Mouse (Mus musculus) liver, adult 2 months (tissue): ENCODE data around the gene Spsb2.

ENCODE experiments used
- CTCF ChIP-seq: fragments of 200-500 bp; IDR thresholded peaks from 2 replicates; pipeline ENCODE4 v1.5.1; 2011; ENCODE audit warnings: low read depth, low read length, control low read depth
- POLR2A ChIP-seq: fragments of 200-500 bp; IDR thresholded peaks from 2 replicates; pipeline ENCODE4 v1.6.1; 2011; ENCODE audit warnings: low read length, control low read depth; ENCODE audit not compliant: insufficient read depth; ENCODE audit errors: extremely low read depth

GRCm38 (mm10) chr6:124782436-124782835, 26.0 kb upstream of the Spsb2 start:
- no peak for TF ChIP-seq POLR2A
- no peak for TF ChIP-seq CTCF
